In genomic region chr13:106788817-106789216, GRCm38 (mm10) we compare ENCODE assay signal across 21 mouse cellular contexts.
DNase-seq lines count a peak whose midpoint lies in the region; ATAC-seq and TF ChIP-seq lines count a peak whose summit lies in the region.
"Had no signal": no experiment of that assay in that cellular context is flagged by ENCODE, and none has a peak within 500 bp of the region (broad histone marks: within the 10 kb centered on the region; RNA-seq: fewer than 3 reads in every experiment).

No protein-coding gene starts in this region.

- H3K36me3 ChIP-seq in hindbrain, embryonic 11.5 days (ENCODE audit: control insufficient read depth, insufficient read depth, low read length): no peaks in the 10 kb centered on the region
- H3K36me3 ChIP-seq in hindbrain, embryonic 13.5 days: peaks cover 23% of the 10 kb centered on the region
- peaks cover 18% of the 10 kb centered on the region for H3K36me3 ChIP-seq in midbrain, embryonic 13.5 days
- 0 out of 2 replicates have a peak, but pooled peaks cover 2% of the 10 kb centered on the region for H3K36me3 ChIP-seq in midbrain, embryonic 11.5 days (ENCODE audit: control insufficient read depth, insufficient read depth, low read length)
- peaks cover 4% of the 10 kb centered on the region; the same call in 1 of the 2 replicates for H3K36me3 ChIP-seq in midbrain, embryonic 15.5 days (replicated peaks)

- ATAC-seq in hindbrain, embryonic 11.5 days (ENCODE audit: low FRiP score): no peak
- no peak for ATAC-seq in hindbrain, embryonic 13.5 days (ENCODE audit: low FRiP score)
- 0 out of 2 replicates have a peak, but pooled peaks have one; percentile 40 for ATAC-seq in midbrain, embryonic 13.5 days
- ATAC-seq in midbrain, embryonic 11.5 days (ENCODE audit: low FRiP score): no peak; the same call in 1 of the 2 replicates
- ATAC-seq in midbrain, embryonic 15.5 days (replicated peaks): peak; percentile 63
- ATAC-seq: activated CD4-positive, CD25-positive, alpha-beta regulatory T cell, adult 4 months; forebrain, embryonic 16.5 days; inflammation-experienced regulatory T-cells, adult 6 months; Patski had no signal

- no peak overlapping the region for H3K27ac ChIP-seq in hindbrain, embryonic 11.5 days (ENCODE audit: low read depth, low read length)
- H3K27ac ChIP-seq in hindbrain, embryonic 13.5 days: no peak overlapping the region
- no peak overlapping the region for H3K27ac ChIP-seq in midbrain, embryonic 13.5 days
- H3K27ac ChIP-seq in midbrain, embryonic 11.5 days (ENCODE audit: low read depth, low read length): no peak overlapping the region
- no peak overlapping the region for H3K27ac ChIP-seq in midbrain, embryonic 15.5 days
- H3K27ac ChIP-seq: embryonic facial prominence, embryonic 12.5 days; forebrain, embryonic 12.5 days; hindbrain, embryonic 10.5 days had no signal

- H3K27me3 ChIP-seq in hindbrain, embryonic 11.5 days (ENCODE audit: control insufficient read depth, insufficient read depth, low read length): no peaks in the 10 kb centered on the region
- H3K27me3 ChIP-seq in hindbrain, embryonic 13.5 days: no peaks in the 10 kb centered on the region
- no peaks in the 10 kb centered on the region for H3K27me3 ChIP-seq in midbrain, embryonic 13.5 days
- no peaks in the 10 kb centered on the region for H3K27me3 ChIP-seq in midbrain, embryonic 11.5 days (ENCODE audit: control insufficient read depth, insufficient read depth, low read length)
- no peaks in the 10 kb centered on the region for H3K27me3 ChIP-seq in midbrain, embryonic 15.5 days (replicated peaks)
- H3K27me3 ChIP-seq: CH12.LX; embryonic facial prominence, embryonic 12.5 days; forebrain, embryonic 12.5 days; Patski had no signal

- no peaks in the 10 kb centered on the region for H3K9me3 ChIP-seq in hindbrain, embryonic 11.5 days (ENCODE audit: control insufficient read depth, low read length)
- H3K9me3 ChIP-seq in hindbrain, embryonic 13.5 days: 0 out of 2 replicates have a peak, but pooled peaks cover 9% of the 10 kb centered on the region
- H3K9me3 ChIP-seq in midbrain, embryonic 13.5 days: no peaks in the 10 kb centered on the region
- no peaks in the 10 kb centered on the region for H3K9me3 ChIP-seq in midbrain, embryonic 11.5 days (ENCODE audit: control insufficient read depth, low read length)
- no peaks in the 10 kb centered on the region for H3K9me3 ChIP-seq in midbrain, embryonic 15.5 days
- H3K9me3 ChIP-seq: embryonic facial prominence, embryonic 12.5 days; forebrain, embryonic 12.5 days; hindbrain, embryonic 10.5 days had no signal

- H3K9ac ChIP-seq in hindbrain, embryonic 11.5 days (ENCODE audit: low read depth, low read length): no peak overlapping the region
- no peak overlapping the region for H3K9ac ChIP-seq in hindbrain, embryonic 13.5 days
- no peak overlapping the region for H3K9ac ChIP-seq in midbrain, embryonic 13.5 days (replicated peaks)
- H3K9ac ChIP-seq in midbrain, embryonic 11.5 days (ENCODE audit: low read length): no peak overlapping the region
- H3K9ac ChIP-seq in midbrain, embryonic 15.5 days: no peak overlapping the region
- H3K9ac ChIP-seq: embryonic facial prominence, embryonic 12.5 days; forebrain, embryonic 12.5 days had no signal

- no peaks in the 10 kb centered on the region for H3K4me1 ChIP-seq in hindbrain, embryonic 11.5 days (replicated peaks; ENCODE audit: control insufficient read depth, insufficient read depth, low read length)
- H3K4me1 ChIP-seq in hindbrain, embryonic 13.5 days (replicated peaks): no peaks in the 10 kb centered on the region
- no peaks in the 10 kb centered on the region for H3K4me1 ChIP-seq in midbrain, embryonic 13.5 days (replicated peaks)
- no peaks in the 10 kb centered on the region for H3K4me1 ChIP-seq in midbrain, embryonic 11.5 days (ENCODE audit: control insufficient read depth, insufficient read depth, low read length)
- H3K4me1 ChIP-seq in midbrain, embryonic 15.5 days: no peaks in the 10 kb centered on the region
- H3K4me1 ChIP-seq: embryonic facial prominence, embryonic 12.5 days; forebrain, embryonic 12.5 days; hindbrain, embryonic 10.5 days had no signal

- peak; percentile 11 for DNase-seq in hindbrain, embryonic 11.5 days (ENCODE audit: low spot score)
- DNase-seq in midbrain, embryonic 11.5 days (ENCODE audit: low spot score, missing footprints): no peak
- DNase-seq in brain, embryonic 14.5 days (ENCODE audit: low read depth): peak; percentile 42
- DNase-seq in right cerebral cortex, postnatal 4 days: no peak
- DNase-seq: adrenal gland, postnatal 14 days; cerebellum, adult 18-20 months; cerebellum, postnatal 10 days; gastrocnemius, postnatal 10 days; heart, adult 18-20 months had no signal

- H3K4me3 ChIP-seq in hindbrain, embryonic 11.5 days (ENCODE audit: low read depth, low read length): no peak overlapping the region
- no peak overlapping the region for H3K4me3 ChIP-seq in hindbrain, embryonic 13.5 days
- H3K4me3 ChIP-seq in midbrain, embryonic 13.5 days (replicated peaks): no peak overlapping the region
- no peak overlapping the region for H3K4me3 ChIP-seq in midbrain, embryonic 11.5 days (ENCODE audit: low read depth, low read length)
- H3K4me3 ChIP-seq in midbrain, embryonic 15.5 days: no peak overlapping the region
- H3K4me3 ChIP-seq: embryonic facial prominence, embryonic 12.5 days; forebrain, embryonic 12.5 days; hindbrain, embryonic 10.5 days had no signal

- H3K4me2 ChIP-seq in hindbrain, embryonic 11.5 days (replicated peaks; ENCODE audit: low read depth, low read length): no peak overlapping the region
- H3K4me2 ChIP-seq in hindbrain, embryonic 13.5 days: no peak overlapping the region
- H3K4me2 ChIP-seq in midbrain, embryonic 13.5 days (replicated peaks): no peak overlapping the region
- H3K4me2 ChIP-seq in midbrain, embryonic 11.5 days: no peak overlapping the region
- H3K4me2 ChIP-seq in midbrain, embryonic 15.5 days: no peak overlapping the region
- H3K4me2 ChIP-seq: embryonic facial prominence, embryonic 12.5 days; forebrain, embryonic 12.5 days; heart, embryonic 11.5 days had no signal

- TF ChIP-seq POLR2A in brain, embryonic 14.5 days (IDR thresholded peaks at IDR 0.05; ENCODE audit: borderline replicate concordance, extremely low read depth, insufficient read depth, insufficient read length, poor library complexity, severe bottlenecking): no peak

- TF ChIP-seq CTCF in brain, embryonic 14.5 days (IDR thresholded peaks at IDR 0.05; ENCODE audit: borderline replicate concordance, extremely low read depth, insufficient read depth, insufficient read length): no peak

- WGBS in hindbrain, embryonic 11.5 days: 81% methylated on average over 7 of the region's 7 CpGs
- 65% methylated on average over 7 of the region's 7 CpGs for WGBS in hindbrain, embryonic 13.5 days
- WGBS in midbrain, embryonic 13.5 days: 75% methylated on average over 7 of the region's 7 CpGs
- 81% methylated on average over 7 of the region's 7 CpGs for WGBS in midbrain, embryonic 11.5 days
- 61% methylated on average over 7 of the region's 7 CpGs for whole genome bisulfite sequencing in midbrain, embryonic 15.5 days

Comparison
In these comparisons a context has a peak if more than half of its experiments do, and no peak if none do; other contexts are left out.
1. ATAC-seq: peak in midbrain, embryonic 13.5 days (single experiment) and midbrain, embryonic 15.5 days (single experiment); none in hindbrain, embryonic 11.5 days (single experiment), hindbrain, embryonic 13.5 days (single experiment) and midbrain, embryonic 11.5 days (single experiment).
2. DNase-seq: peak in hindbrain, embryonic 11.5 days (single experiment) and brain, embryonic 14.5 days (single experiment); none in midbrain, embryonic 11.5 days (single experiment) and right cerebral cortex, postnatal 4 days (single experiment).